26 mouse cellular contexts compared by ENCODE assay signal in the genomic region with DNA sequence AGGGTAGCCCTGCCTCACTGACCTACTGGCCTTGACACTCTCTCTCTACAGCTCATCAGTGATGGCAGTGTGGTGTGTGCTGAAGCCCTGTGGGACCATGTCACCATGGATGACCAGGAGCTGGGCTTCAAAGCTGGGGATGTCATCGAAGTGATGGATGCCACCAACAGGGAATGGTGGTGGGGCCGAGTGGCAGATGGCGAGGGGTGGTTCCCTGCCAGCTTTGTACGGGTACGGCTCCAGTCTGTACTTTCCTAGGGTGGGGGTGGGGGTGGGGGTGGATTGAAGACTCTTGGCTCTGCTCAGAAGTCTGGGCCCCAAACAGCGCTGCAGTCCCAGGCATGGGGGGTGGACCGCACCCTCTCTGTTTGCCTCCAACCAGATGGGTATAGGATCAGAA. TPM values are rescaled to one million over a fixed set of nuclear protein-coding genes. Genes with fewer than 3 reads are reported as not detected.
DNase-seq lines count a peak whose midpoint lies in the region; ATAC-seq and TF ChIP-seq lines count a peak whose summit lies in the region.
"Had no signal": no experiment of that assay in that cellular context is flagged by ENCODE, and none has a peak within 500 bp of the region (broad histone marks: within the 10 kb centered on the region; RNA-seq: fewer than 3 reads in every experiment).

No protein-coding gene starts in this region.

- ATAC-seq in cerebellum, adult (ENCODE audit: insufficient number of reproducible peaks, low FRiP score, low TSS enrichment): no peak
- ATAC-seq: activated CD4-positive, CD25-positive, alpha-beta regulatory T cell, adult 4 months; forebrain, embryonic 15.5 days; inflammation-experienced regulatory T-cells, adult 6 months; intestine, embryonic 16.5 days had no signal

- H3K27ac ChIP-seq in layer of hippocampus, adult 2 months: peak overlapping the region; percentile 75
- H3K27ac ChIP-seq: embryonic facial prominence, embryonic 10.5 days; embryonic facial prominence, embryonic 13.5 days; forebrain, embryonic 12.5 days; forebrain, embryonic 15.5 days; heart, embryonic 15.5 days; hindbrain, embryonic 10.5 days; hindbrain, embryonic 15.5 days had no signal

- DNase-seq in cerebellum, adult 9-10 months: peak; percentile 23
- DNase-seq in cerebellum, adult 11-12 months: no peak
- peak; percentile 63 to 67 for DNase-seq in cerebellum, postnatal 14 days
- no peak for DNase-seq in layer of hippocampus, adult 2 months (ENCODE audit: low spot score in 2 of 2)
- DNase-seq in layer of hippocampus, adult 9-11 months: no peak
- DNase-seq in brain, adult 2 months (ENCODE audit: low read depth, low spot score): peak; percentile 50
- DNase-seq: adrenal gland, adult 8-10 months; adrenal gland, postnatal 25 days; embryo, embryonic 11 days; gastrocnemius, postnatal 25 days; heart, adult 18-20 months; heart, postnatal 10 days; heart, postnatal 36 days had no signal

- no peak for TF ChIP-seq CTCF in layer of hippocampus, adult 2 months (conservative IDR thresholded peaks at IDR 0.05)

- no peak overlapping the region for H3K4me3 ChIP-seq in layer of hippocampus, adult 2 months
- H3K4me3 ChIP-seq: embryonic facial prominence, embryonic 10.5 days; embryonic facial prominence, embryonic 13.5 days; erythroblast, embryonic 14.5 days; forebrain, embryonic 12.5 days; forebrain, embryonic 15.5 days; heart, embryonic 12.5 days; heart, embryonic 15.5 days; hindbrain, embryonic 10.5 days; hindbrain, embryonic 15.5 days had no signal

RNA-seq across cellular contexts. Expression of a gene that starts 38.0 kb away (rescaled TPM):
- 100 to 1,000 TPM; 223 to 226 TPM for total RNA-seq in layer of hippocampus, adult 2 months (2021)

RNA-seq across cellular contexts. Expression of a gene that starts 44.9 kb away (rescaled TPM):
- 100 to 1,000 TPM; 189 to 208 TPM for total RNA-seq in layer of hippocampus, adult 2 months (2021)

Comparison
In these comparisons a context has a peak if more than half of its experiments do, and no peak if none do; other contexts are left out.
1. DNase-seq: peak in cerebellum, adult 9-10 months (single experiment), cerebellum, postnatal 14 days (2 of 2) and brain, adult 2 months (single experiment); none in cerebellum, adult 11-12 months (single experiment), layer of hippocampus, adult 2 months (0 of 2) and layer of hippocampus, adult 9-11 months (single experiment).